Mouse (Mus musculus) CH12F3 (cell line): Measurements from ENCODE around the gene Sh3glb1.
"Not testable (repeated sequence)": the region's sequence is repeated elsewhere in the genome, so short reads cannot be mapped to it uniquely, and the experiment has no call there.

Experiments
- in situ Hi-C: fragments of 300-500 bp; cut with MboI; formaldehyde crosslinking; loops from 2 replicates; pipeline ENCODE4 v1.14.3; 2020; ENCODE audit warnings: low sequenced_read_pairs

The Sh3glb1 gene

DNA sequence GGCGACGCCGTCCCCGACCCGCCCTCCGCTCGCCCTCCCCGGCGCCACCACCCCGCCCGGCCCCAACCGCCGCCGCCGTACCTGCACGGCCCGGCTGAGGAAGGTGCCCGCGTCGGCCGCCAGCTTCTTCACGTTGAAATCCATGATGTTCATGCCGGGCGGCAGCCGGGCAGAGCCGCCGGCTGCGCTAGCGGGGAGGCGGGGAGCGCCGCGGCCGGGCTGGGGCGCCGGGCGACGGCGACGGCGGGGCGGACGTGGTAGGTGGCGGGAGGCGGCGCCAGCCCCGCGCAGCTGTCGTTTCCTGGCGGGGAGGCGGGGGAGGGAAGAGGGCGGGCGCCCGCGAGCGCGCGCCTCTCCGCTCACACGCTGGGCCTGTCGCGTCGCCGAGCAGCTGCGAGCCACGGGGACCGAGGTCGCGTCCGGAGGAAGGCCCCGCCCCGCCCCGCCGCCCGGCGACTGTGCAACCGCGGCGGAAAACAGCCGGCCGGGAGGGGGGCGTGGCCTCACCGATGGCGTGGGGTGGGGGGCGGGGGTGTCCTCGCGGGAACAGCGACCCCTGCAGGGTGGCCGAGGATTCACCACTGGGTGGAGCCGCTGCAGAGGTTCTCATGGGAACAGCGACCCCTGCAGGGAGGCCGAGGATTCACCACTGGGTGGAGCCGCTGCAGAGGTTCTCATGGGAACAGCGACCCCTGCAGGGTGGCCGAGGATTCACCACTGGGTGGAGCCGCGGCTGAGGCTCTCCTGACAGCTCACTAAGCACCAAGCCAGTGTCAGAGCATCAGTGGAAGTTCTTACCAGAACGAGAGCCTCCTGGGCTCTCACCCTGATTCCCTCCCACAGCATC lies at the start of gene Sh3glb1:
Gene Sh3glb1 (minus strand): TSS at position 435 of the 847 bp plus-strand sequence.
- in situ Hi-C loops = no loop called here

- in situ Hi-C loops = no loop called here
These were observed 45.0 kb upstream of the Sh3glb1 start for GRCm38 (mm10) chr3:144765161-144765560.

- in situ Hi-C loops = no loop called here
These were observed 41.3 kb upstream of the Sh3glb1 start for GRCm38 (mm10) chr3:144761454-144761853.

GRCm38 (mm10) chr3:144760592-144761309 lies 40.6 kb upstream of the Sh3glb1 start, which contains the start of gene Clca3a1:
TSS of gene Clca3a1 (minus strand) at chr3:144760977.
- in situ Hi-C loops = no loop called here

DNA sequence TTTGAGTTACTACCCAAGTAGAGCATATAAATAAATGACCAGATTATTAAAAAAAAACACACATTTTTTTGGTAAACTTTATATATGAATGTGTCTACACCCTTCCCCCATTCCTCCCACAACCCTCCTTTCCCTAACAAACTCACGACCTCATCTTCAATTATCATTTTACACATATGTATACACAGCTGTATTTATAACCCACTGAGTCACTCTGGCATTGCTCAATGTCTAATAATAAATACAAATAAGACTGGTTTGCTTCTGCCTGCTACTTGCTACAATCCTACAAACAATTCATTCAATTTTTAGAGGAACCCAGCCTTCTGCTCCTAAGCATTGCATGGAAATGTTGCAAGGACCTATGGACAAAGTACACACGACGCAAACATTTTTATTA lies 39.6 kb upstream of the Sh3glb1 start:
- in situ Hi-C loops = no loop called here

GRCm38 (mm10) chr3:144756103-144756502 lies 36.0 kb upstream of the Sh3glb1 start:
- in situ Hi-C loops = not testable (repeated sequence)

DNA sequence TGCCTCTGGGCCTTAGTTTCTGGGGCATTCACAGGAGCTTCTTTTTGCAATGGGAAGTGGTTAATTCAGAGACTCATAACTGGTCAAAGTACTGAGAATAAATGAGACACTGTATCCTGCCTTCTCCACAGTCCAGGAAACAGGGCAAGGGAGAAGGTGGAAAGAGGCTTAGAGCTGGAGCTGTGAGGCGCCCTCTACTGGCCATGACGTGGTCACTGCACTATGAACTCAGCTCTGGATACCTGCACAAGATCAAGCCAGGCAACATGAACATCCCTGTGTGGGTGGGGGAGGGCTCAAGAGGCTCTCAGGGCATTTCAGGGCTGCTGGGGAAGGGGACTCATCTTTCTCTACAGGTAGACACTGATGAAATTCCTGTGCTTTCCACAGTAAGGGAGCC lies 33.0 kb upstream of the Sh3glb1 start:
- in situ Hi-C loops = no loop called here

- in situ Hi-C loops = not testable (repeated sequence)
These were observed 29.2 kb upstream of the Sh3glb1 start for GRCm38 (mm10) chr3:144749062-144749963.

DNA sequence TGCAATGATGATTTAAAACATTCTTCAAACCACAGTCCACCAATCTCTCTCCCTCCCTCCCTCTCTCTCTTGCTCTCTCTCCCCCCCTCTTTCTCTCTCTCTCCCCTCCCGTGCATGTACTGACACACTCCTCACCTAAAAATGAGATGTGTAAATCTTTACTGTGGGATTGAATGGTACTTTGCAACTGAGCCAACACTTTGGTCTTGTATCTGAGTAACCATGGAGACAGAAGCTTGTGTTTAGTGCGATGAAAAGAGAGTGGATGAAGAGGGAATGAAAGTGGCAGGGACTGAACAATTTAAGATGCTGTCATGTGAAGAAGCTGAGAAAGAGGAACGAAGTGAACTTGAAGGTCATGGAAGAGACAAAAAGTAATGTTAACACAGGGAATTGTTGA lies 27.6 kb upstream of the Sh3glb1 start:
- in situ Hi-C loops = not testable (repeated sequence)

- in situ Hi-C loops = not testable (repeated sequence)
These were observed 18.3 kb upstream of the Sh3glb1 start for GRCm38 (mm10) chr3:144738396-144738795.

DNA sequence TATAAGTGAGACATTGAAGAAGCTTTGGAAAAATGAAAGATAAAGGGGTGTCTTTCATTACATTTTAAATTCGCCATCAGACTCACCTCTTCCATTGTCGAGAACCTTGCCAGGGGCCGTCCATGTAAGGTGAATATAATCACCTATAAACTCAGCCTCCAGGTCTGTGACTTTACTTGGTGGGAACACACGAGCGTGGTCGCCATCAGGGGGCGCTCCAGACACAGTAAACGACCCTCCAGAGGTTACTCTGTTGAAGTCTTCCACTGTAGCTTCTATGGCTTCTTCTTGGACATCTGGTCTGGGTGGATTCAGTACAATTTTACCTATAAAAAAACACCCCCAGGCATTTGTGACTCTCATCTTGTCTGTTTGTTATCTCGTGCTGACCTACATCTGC lies 16.7 kb upstream of the Sh3glb1 start:
- in situ Hi-C loops = no loop called here

GRCm38 (mm10) chr3:144723455-144723854 lies 3.3 kb upstream of the Sh3glb1 start:
- in situ Hi-C loops = no loop called here

- in situ Hi-C loops = not testable (repeated sequence)
These were observed 2.4 kb upstream of the Sh3glb1 start for GRCm38 (mm10) chr3:144722566-144722965.

GRCm38 (mm10) chr3:144721860-144722256 lies 1.7 kb upstream of the Sh3glb1 start:
- in situ Hi-C loops = no loop called here

DNA sequence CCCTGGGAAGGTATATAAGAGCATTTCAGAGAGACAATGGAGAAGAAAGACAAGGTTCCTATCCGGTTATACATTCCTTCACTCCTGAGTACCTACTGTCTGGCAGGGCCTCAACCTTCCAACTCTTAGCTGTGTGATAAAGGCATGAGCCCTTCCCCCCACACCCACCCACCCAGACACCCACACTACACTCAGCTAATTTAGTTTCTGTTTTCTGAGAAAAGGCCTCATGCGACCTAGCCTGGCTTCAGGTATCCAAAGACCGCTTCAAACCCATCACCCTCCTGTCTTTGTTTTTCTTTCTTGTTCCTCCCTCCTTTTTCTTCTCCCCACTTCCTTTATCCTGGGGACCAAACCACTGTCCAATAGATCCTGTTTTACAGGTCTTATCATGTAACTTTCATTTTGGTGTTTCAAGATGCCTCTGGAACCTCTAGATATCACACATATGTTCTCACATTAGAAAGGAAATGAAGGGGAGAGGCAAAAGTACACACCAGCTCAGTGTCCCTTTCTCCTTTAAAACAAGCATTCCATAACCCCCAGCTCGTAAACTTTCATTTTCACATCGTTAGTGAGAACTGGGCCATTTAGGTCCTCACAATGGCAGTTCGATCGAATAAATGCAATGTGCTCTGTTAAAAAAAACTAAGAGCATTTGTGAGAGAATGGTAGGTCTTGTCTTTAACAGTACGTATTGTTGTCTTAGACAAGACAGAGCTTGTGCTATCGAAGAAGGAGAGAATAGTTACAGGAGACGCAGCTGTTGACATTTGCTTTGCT lies 1.1 kb upstream of the Sh3glb1 start:
- in situ Hi-C loops = no loop called here

- in situ Hi-C loops = no loop called here
These were observed 841 bp downstream of the Sh3glb1 start for GRCm38 (mm10) chr3:144719088-144719900.

DNA sequence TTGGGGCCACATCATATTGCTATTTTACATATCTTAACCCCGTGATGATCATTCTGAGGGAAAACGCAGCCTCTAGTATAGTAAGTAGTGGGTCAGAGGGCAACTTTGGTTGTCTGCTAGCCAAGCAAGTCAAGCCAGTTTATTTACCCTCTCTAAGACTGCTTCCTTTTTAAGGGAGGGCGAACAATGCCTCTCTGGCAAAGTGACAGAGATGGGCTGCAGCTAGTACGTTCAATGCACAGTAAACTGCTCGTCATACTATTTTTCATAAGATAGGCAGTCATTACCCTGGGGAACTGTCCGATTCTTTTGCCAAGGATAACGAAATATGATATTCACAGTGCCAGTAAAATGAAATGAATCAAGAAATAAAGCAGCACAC lies 1.4 kb downstream of the Sh3glb1 start:
- in situ Hi-C loops = no loop called here

DNA sequence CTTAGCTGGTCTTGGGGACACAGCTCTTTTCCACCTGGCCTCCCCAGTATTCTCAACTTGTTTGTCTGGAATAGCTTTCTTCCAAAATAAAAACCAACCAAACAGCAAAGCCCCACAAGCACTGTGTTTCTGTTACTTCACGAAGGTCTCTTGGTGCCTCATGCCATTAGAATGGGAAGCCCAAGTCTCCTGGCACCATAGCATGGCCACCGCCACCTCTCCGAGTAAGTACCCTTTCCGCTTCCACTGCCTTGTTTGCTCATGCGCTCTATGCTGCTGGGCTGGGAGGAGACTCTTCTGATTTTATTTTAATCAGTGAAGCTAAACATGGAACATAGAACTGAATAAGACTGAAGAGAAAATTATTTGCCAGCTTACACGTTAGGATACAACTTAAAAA lies 2.3 kb downstream of the Sh3glb1 start:
- in situ Hi-C loops = no loop called here

DNA sequence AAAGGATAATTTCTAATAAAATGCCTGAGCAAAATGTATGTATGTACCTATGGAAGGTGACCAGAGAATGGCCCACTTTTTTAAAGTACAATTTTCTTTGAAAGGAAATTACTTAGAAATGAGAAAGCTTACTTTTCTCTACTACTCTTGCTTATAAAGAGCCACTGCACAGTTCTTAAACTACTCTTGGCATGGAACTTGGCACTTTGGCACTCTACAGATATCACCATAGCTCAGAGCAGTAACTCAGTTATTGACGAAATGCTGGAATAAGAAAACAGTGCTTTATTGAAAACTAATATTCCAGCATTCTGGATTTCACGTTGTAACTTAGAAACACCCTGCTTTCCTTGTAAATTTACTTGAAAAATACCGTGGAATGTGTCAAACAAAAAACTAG lies 3.0 kb downstream of the Sh3glb1 start:
- in situ Hi-C loops = no loop called here
